Mouse (Mus musculus) adrenal gland, postnatal 14 days (tissue): Measurements from ENCODE around the gene Aifm1. TPM values are rescaled to one million over a fixed set of nuclear protein-coding genes. Genes with fewer than 3 reads are reported as not detected.

Source experiments
- total RNA-seq: library from RNA; stranded (reverse); gene quantifications from 2 replicates; pipeline ENCODE4 v1.2.3, GENCODE M21; 2021

Gene Aifm1
- total RNA-seq, 1 experiment from 2014 or later: 208 TPM

Other genes with a start within 250 kb of the Aifm1 start
- gene Bcorl1, start 172.2 kb downstream of the Aifm1 start, total RNA-seq: 9.8 and 10.1 TPM in 2 replicates
- gene Elf4, start 50.4 kb downstream of the Aifm1 start, total RNA-seq: 13.9 and 18.0 TPM in 2 replicates
- gene Rab33a, start 5.7 kb upstream of the Aifm1 start, total RNA-seq: 17.4 and 26.3 TPM in 2 replicates
- 11.5 and 18.2 TPM in 2 replicates for gene Zfp280c, start 80.9 kb upstream of the Aifm1 start, total RNA-seq
- gene Slc25a14, start 109.8 kb upstream of the Aifm1 start, total RNA-seq: 7.1 and 8.2 TPM in 2 replicates
- not detected in 2 replicates for gene Gpr119, start 160.9 kb upstream of the Aifm1 start, total RNA-seq
- 3.5 and 4.9 TPM in 2 replicates for gene Rbmx2, start 181.4 kb upstream of the Aifm1 start, total RNA-seq